Mouse (Mus musculus) thymus, adult 2 months (tissue): ENCODE data around the gene Arnt2. TPM values are rescaled to one million over a fixed set of nuclear protein-coding genes. Genes with fewer than 3 reads are reported as not detected.

ENCODE experiments used
- DNase-seq: peaks from one replicate; pipeline ENCODE4 v3.0.0; 2021
- H3K27ac ChIP-seq: fragments of 200-500 bp; 2 replicates; pipeline ENCODE4 v1.5.1; 2012; ENCODE audit warnings: low read length, control low read depth; ENCODE audit not compliant: control insufficient read depth, insufficient read depth
- H3K27me3 ChIP-seq: fragments of 200-500 bp; 2 replicates; pipeline ENCODE4 v1.6.1; 2012; ENCODE audit warnings: mild to moderate bottlenecking, low read length, moderate library complexity, mixed read lengths; ENCODE audit not compliant: control insufficient read depth, insufficient read depth
- H3K36me3 ChIP-seq: fragments of 200-500 bp; 2 replicates; pipeline ENCODE4 v1.6.1; 2012; ENCODE audit warnings: mild to moderate bottlenecking, low read length, moderate library complexity; ENCODE audit not compliant: control insufficient read depth, insufficient read depth
- H3K4me1 ChIP-seq: fragments of 200-500 bp; replicated peaks from 2 replicates; pipeline ENCODE4 v1.6.1; 2012; ENCODE audit warnings: low read length; ENCODE audit not compliant: control insufficient read depth, insufficient read depth
- H3K4me3 ChIP-seq: fragments of 200-500 bp; 2 replicates; pipeline ENCODE4 v1.5.1; 2012; ENCODE audit warnings: mild to moderate bottlenecking, low read length, control low read depth, moderate library complexity; ENCODE audit not compliant: control insufficient read depth, insufficient read depth
- CTCF ChIP-seq: fragments of 200-500 bp; IDR thresholded peaks from 2 replicates; pipeline ENCODE4 v1.5.1; 2012; ENCODE audit warnings: mild to moderate bottlenecking, control low read depth, low read length, moderate library complexity, borderline replicate concordance; ENCODE audit not compliant: control insufficient read depth, poor library complexity, insufficient read depth; ENCODE audit errors: extremely low read depth
- POLR2A ChIP-seq: fragments of 200-500 bp; IDR thresholded peaks from 2 replicates; pipeline ENCODE4 v1.6.1; 2012; ENCODE audit warnings: mild to moderate bottlenecking, low read length, control low read depth, moderate library complexity; ENCODE audit not compliant: control insufficient read depth, poor library complexity, insufficient read depth; ENCODE audit errors: extremely low read depth
- WGBS: fragments of 180-500 bp; shearing (Covaris S2); methylation state at CpG from one replicate; pipeline ENCODE4 v1.1.7; 2018; 5-methylcytosine and 5-hydroxymethylcytosine counted together
- polyA plus RNA-seq: library from polyadenylated mRNA; depleted of rRNA; stranded (reverse); fragments of >200 nt; gene quantifications from 2 replicates; pipeline ENCODE4 v1.2.3, GENCODE M21; 2012; rRNA removed

The Arnt2 gene
- 1.7 and 1.9 TPM in 2 replicates for polyA plus RNA-seq

GRCm38 (mm10) chr7:84409896-84410521, at the start of gene Arnt2:
Gene Arnt2 (minus strand): TSS chr7:84410176.
- Histone ChIP-seq H3K4me1 (0 out of 2 replicates have a peak, but pooled peaks cover 3% of the 10 kb centered on the region), H3K27ac (no peak within 1 kb of the TSS), H3K27me3 (peaks cover 6% of the 10 kb centered on the region; the same call in 1 of the 2 replicates), H3K36me3 (no peaks in the 10 kb centered on the region), H3K4me3 (no peak within 1 kb of the TSS)
- no peak for DNase-seq
- 4% methylated on average over 62 of the region's 69 CpGs for WGBS
- TF ChIP-seq POLR2A (no peak), CTCF (no peak)

GRCm38 (mm10) chr7:84451681-84452080, 41.7 kb upstream of the Arnt2 start:
- Histone ChIP-seq H3K36me3 (no peaks in the 10 kb centered on the region), H3K4me3 (no peak overlapping the region), H3K27ac (no peak overlapping the region), H3K4me1 (no peaks in the 10 kb centered on the region), H3K27me3 (no peaks in the 10 kb centered on the region)
- TF ChIP-seq CTCF (no peak), POLR2A (no peak)
- no peak for DNase-seq

- 68% methylated on average over 2 of the region's 2 CpGs for WGBS
- TF ChIP-seq CTCF (no peak), POLR2A (no peak)
Measured at GRCm38 (mm10) chr7:84449066-84449465, 39.1 kb upstream of the Arnt2 start.

GRCm38 (mm10) chr7:84448512-84448911, 38.5 kb upstream of the Arnt2 start:
- H3K4me1 ChIP-seq: no peaks in the 10 kb centered on the region
- TF ChIP-seq CTCF (no peak), POLR2A (no peak)
- H3K27ac ChIP-seq: no peak overlapping the region
- H3K27me3 ChIP-seq: no peaks in the 10 kb centered on the region
- no peaks in the 10 kb centered on the region for H3K36me3 ChIP-seq
- H3K4me3 ChIP-seq: no peak overlapping the region
- DNase-seq: no peak

More at GRCm38 (mm10) chr7:84449066-84449465, 39.1 kb upstream of the Arnt2 start:
- Histone ChIP-seq H3K4me1 (no peaks in the 10 kb centered on the region), H3K36me3 (no peaks in the 10 kb centered on the region), H3K4me3 (no peak overlapping the region), H3K27me3 (no peaks in the 10 kb centered on the region), H3K27ac (no peak overlapping the region)
- no peak for DNase-seq

- DNase-seq: no peak
- no peaks in the 10 kb centered on the region for H3K27me3 ChIP-seq
- WGBS: 94% methylated on average over 5 of the region's 5 CpGs
- H3K36me3 ChIP-seq: no peaks in the 10 kb centered on the region
- H3K27ac ChIP-seq: no peak overlapping the region
- H3K4me1 ChIP-seq: no peaks in the 10 kb centered on the region
- TF ChIP-seq POLR2A: no peak
- TF ChIP-seq CTCF: no peak
- no peak overlapping the region for H3K4me3 ChIP-seq
Measured at GRCm38 (mm10) chr7:84447740-84448435, 37.9 kb upstream of the Arnt2 start.

- no peak overlapping the region for H3K27ac ChIP-seq
- WGBS: 20% methylated on average over 4 of the region's 4 CpGs
- peak; percentile 22 for DNase-seq
- H3K4me1 ChIP-seq: no peaks in the 10 kb centered on the region
- H3K4me3 ChIP-seq: no peak overlapping the region
- no peaks in the 10 kb centered on the region for H3K36me3 ChIP-seq
- no peaks in the 10 kb centered on the region for H3K27me3 ChIP-seq
- TF ChIP-seq POLR2A: no peak
- TF ChIP-seq CTCF: no peak
Measured at GRCm38 (mm10) chr7:84447060-84447459, 37.1 kb upstream of the Arnt2 start.
